Mouse (Mus musculus) intestine, postnatal 0 days (tissue): Measurements from ENCODE around the gene Clrn2. TPM values are rescaled to one million over a fixed set of nuclear protein-coding genes. Genes with fewer than 3 reads are reported as not detected.
A peak's percentile ranks its signal among the peaks of the same experiment; 100 is the strongest.

Experiments
- ATAC-seq: fragments of 200-750 bp; cut with Nextera tagmentation; 2 replicates; pipeline ENCODE4 v1.8.0; 2017; ENCODE audit warnings: mild to moderate bottlenecking, moderate TSS enrichment, moderate library complexity
- H3K27ac ChIP-seq: fragments of 300-500 bp; sonication (generic); 2 replicates; pipeline ENCODE4 v1.5.1; 2014; ENCODE audit warnings: mild to moderate bottlenecking, low read depth, low read length, moderate library complexity
- H3K27me3 ChIP-seq: fragments of 300-500 bp; sonication (generic); replicated peaks from 2 replicates; pipeline ENCODE4 v1.6.1; 2014; ENCODE audit warnings: low read length, mixed read lengths; ENCODE audit not compliant: control insufficient read depth, insufficient read depth
- H3K36me3 ChIP-seq: fragments of 300-500 bp; sonication (generic); 2 replicates; pipeline ENCODE4 v1.6.1; 2014; ENCODE audit warnings: mild to moderate bottlenecking, moderate library complexity; ENCODE audit not compliant: control insufficient read depth, insufficient read depth
- H3K4me1 ChIP-seq: fragments of 300-500 bp; sonication (generic); replicated peaks from 2 replicates; pipeline ENCODE4 v1.6.1; 2014; ENCODE audit warnings: antibody characterized with exemption, low read length, mixed read lengths; ENCODE audit not compliant: control insufficient read depth, insufficient read depth
- H3K4me2 ChIP-seq: fragments of 300-500 bp; sonication (generic); replicated peaks from 2 replicates; pipeline ENCODE4 v1.6.1; 2014; ENCODE audit warnings: low read depth, mild to moderate bottlenecking, moderate library complexity
- H3K4me3 ChIP-seq: fragments of 300-500 bp; sonication (generic); 2 replicates; pipeline ENCODE4 v1.5.1; 2014; ENCODE audit warnings: low read depth, low read length
- H3K9ac ChIP-seq: fragments of 300-500 bp; sonication (generic); 2 replicates; pipeline ENCODE4 v1.6.1; 2014; ENCODE audit warnings: mild to moderate bottlenecking, low read depth, low read length
- H3K9me3 ChIP-seq: fragments of 300-500 bp; sonication (generic); 2 replicates; pipeline ENCODE4 v1.6.1; 2016; ENCODE audit warnings: mixed run types; ENCODE audit not compliant: control insufficient read depth
- CTCF ChIP-seq: sonication (generic); IDR thresholded peaks from 2 replicates; pipeline ENCODE4 v1.5.1; 2016; ENCODE audit warnings: low read depth, mild to moderate bottlenecking, control low read depth, antibody characterized with exemption, moderate library complexity
- WGBS: fragments of 180-500 bp; shearing (Covaris S2); extraction: QIAGEN DNeasy Blood & Tissue Kit; methylation state at CpG from one replicate; pipeline ENCODE4 v1.1.7; 2014; 5-methylcytosine and 5-hydroxymethylcytosine counted together
- polyA plus RNA-seq: library from polyadenylated mRNA; unstranded; fragments of >200 nt; fragmentation: Nextera tagmentation; extraction: Ambion mirVana; gene quantifications from 2 replicates; pipeline ENCODE4 v1.2.1, GENCODE M21; 2015

Gene Clrn2
- polyA plus RNA-seq, 1 experiment from 2014 or later = not detected

GRCm38 (mm10) chr5:45496042-45496441, 42.5 kb downstream of the Clrn2 start:
- peaks cover 6% of the 10 kb centered on the region; the same call in 1 of the 2 replicates for H3K4me1 ChIP-seq
- ATAC-seq = peak; percentile 29; the same call in 1 of the 2 replicates
- peak overlapping the region; percentile 83 for H3K4me2 ChIP-seq
- H3K27me3 ChIP-seq = no peaks in the 10 kb centered on the region
- peaks cover 37% of the 10 kb centered on the region for H3K36me3 ChIP-seq
- H3K9ac ChIP-seq = no peak overlapping the region
- no peak overlapping the region for H3K4me3 ChIP-seq
- TF ChIP-seq CTCF = no peak
- H3K27ac ChIP-seq = peak overlapping the region; percentile 51
- H3K9me3 ChIP-seq = no peaks in the 10 kb centered on the region

DNA sequence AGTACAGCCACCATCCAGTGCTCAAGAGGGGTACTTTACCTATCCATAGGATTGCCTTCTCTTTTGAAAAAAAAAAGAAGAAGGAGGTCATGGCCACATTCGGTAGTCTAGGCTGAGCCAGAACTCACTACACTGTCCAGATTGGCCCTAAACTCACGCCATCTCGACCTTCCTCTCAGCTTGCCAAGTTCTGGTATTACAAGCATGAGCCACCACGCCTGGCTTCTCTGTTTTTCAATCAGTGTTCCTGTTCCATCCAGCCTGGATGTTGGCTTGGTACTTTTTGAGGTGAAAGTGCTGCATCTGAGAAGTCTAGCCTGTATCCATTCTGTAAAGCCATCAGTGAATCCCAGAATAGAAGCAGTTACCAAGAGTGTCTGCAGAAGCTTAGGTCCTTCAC, 42.9 kb downstream of the Clrn2 start:
- no peak for ATAC-seq
- Histone ChIP-seq H3K27me3 (no peaks in the 10 kb centered on the region), H3K36me3 (peaks cover 40% of the 10 kb centered on the region), H3K9ac (no peak overlapping the region), H3K9me3 (no peaks in the 10 kb centered on the region), H3K27ac (peak overlapping the region; percentile 51), H3K4me2 (peak overlapping the region; percentile 83; the same call in 1 of the 2 replicates), H3K4me1 (peaks cover 6% of the 10 kb centered on the region; the same call in 1 of the 2 replicates), H3K4me3 (no peak overlapping the region)
- 85% methylated on average over 4 of the region's 4 CpGs for WGBS
- TF ChIP-seq CTCF = no peak

- H3K4me3 ChIP-seq = no peak overlapping the region
- TF ChIP-seq CTCF = no peak
- 86% methylated on average over 12 of the region's 12 CpGs for WGBS
- no peak for ATAC-seq
- no peak overlapping the region for H3K9ac ChIP-seq
- H3K27ac ChIP-seq = peak overlapping the region; percentile 51
- H3K9me3 ChIP-seq = no peaks in the 10 kb centered on the region
- H3K4me2 ChIP-seq = no peak overlapping the region
- H3K27me3 ChIP-seq = no peaks in the 10 kb centered on the region
- peaks cover 6% of the 10 kb centered on the region; the same call in 1 of the 2 replicates for H3K4me1 ChIP-seq
- peaks cover 44% of the 10 kb centered on the region for H3K36me3 ChIP-seq
These were observed 43.5 kb downstream of the Clrn2 start for GRCm38 (mm10) chr5:45496930-45497550.

- Histone ChIP-seq H3K4me2 (no peak overlapping the region), H3K9me3 (no peaks in the 10 kb centered on the region), H3K4me1 (peaks cover 5% of the 10 kb centered on the region; the same call in 1 of the 2 replicates), H3K4me3 (no peak overlapping the region), H3K9ac (no peak overlapping the region), H3K36me3 (peaks cover 49% of the 10 kb centered on the region), H3K27ac (no peak overlapping the region), H3K27me3 (no peaks in the 10 kb centered on the region)
- TF ChIP-seq CTCF = no peak
- no peak for ATAC-seq
- 89% methylated on average over 5 of the region's 5 CpGs for WGBS
These were observed 44.0 kb downstream of the Clrn2 start for GRCm38 (mm10) chr5:45497564-45497963.

DNA sequence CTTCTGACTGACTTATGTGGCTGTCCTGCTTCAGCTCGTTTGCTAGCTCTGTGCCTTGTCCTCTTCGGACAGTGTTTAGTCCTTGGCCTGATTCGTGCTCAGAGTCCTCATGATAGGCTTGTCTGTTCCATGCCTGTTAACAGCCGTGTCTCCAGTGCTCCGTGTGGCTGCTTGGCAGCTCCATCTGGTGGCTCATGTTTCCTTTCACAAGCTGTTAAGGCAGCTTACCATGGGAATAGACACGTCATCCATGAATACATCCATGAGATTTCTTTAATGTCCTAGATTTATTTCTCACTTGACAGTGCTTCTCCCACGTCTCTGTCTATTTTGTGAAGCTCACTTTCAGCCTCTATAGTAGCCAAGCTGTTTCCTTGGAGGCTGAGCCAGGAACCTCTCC, 56.5 kb downstream of the Clrn2 start:
- 83% methylated on average over 7 of the region's 7 CpGs for WGBS
- H3K4me3 ChIP-seq = no peak overlapping the region
- no peak for ATAC-seq

GRCm38 (mm10) chr5:45512908-45513307, 59.4 kb downstream of the Clrn2 start:
- WGBS = 77% methylated on average over 6 of the region's 6 CpGs
- TF ChIP-seq CTCF = no peak
- no peak overlapping the region for H3K4me2 ChIP-seq

More for the DNA sequence above, 56.5 kb downstream of the Clrn2 start:
- Histone ChIP-seq H3K27ac (no peak overlapping the region), H3K9me3 (no peaks in the 10 kb centered on the region), H3K4me1 (no peaks in the 10 kb centered on the region), H3K9ac (no peak overlapping the region), H3K4me2 (no peak overlapping the region), H3K36me3 (peaks cover 71% of the 10 kb centered on the region), H3K27me3 (no peaks in the 10 kb centered on the region)
- peak; percentile 48 for TF ChIP-seq CTCF

More at GRCm38 (mm10) chr5:45512908-45513307, 59.4 kb downstream of the Clrn2 start:
- ATAC-seq = peak; percentile 70
- Histone ChIP-seq H3K4me3 (no peak overlapping the region), H3K9ac (no peak overlapping the region), H3K27ac (0 out of 2 replicates have a peak overlapping the region, but pooled peaks have one; percentile 21), H3K4me1 (no peaks in the 10 kb centered on the region), H3K9me3 (no peaks in the 10 kb centered on the region), H3K27me3 (no peaks in the 10 kb centered on the region), H3K36me3 (peaks cover 45% of the 10 kb centered on the region)
